Mouse (Mus musculus) forebrain, embryonic 15.5 days (tissue): Measurements from ENCODE around the gene Ttll9. TPM values are rescaled to one million over a fixed set of nuclear protein-coding genes. Genes with fewer than 3 reads are reported as not detected.
A peak's percentile ranks its signal among the peaks of the same experiment; 100 is the strongest.

Experiments used
- ATAC-seq: fragments of 200-750 bp; cut with Nextera tagmentation; replicated peaks from 2 replicates; pipeline ENCODE4 v1.8.0; 2017; ENCODE audit warnings: mild to moderate bottlenecking, moderate TSS enrichment, moderate library complexity
- H3K27ac ChIP-seq: fragments of 300-500 bp; sonication (generic); replicated peaks from 2 replicates; pipeline ENCODE4 v1.5.1; 2015; ENCODE audit warnings: mild to moderate bottlenecking, inconsistent platforms
- H3K27me3 ChIP-seq: fragments of 300-500 bp; sonication (generic); 2 replicates; pipeline ENCODE4 v1.6.1; 2015; ENCODE audit warnings: inconsistent platforms
- H3K36me3 ChIP-seq: fragments of 300-500 bp; sonication (generic); 2 replicates; pipeline ENCODE4 v1.6.1; 2015; ENCODE audit warnings: mild to moderate bottlenecking, inconsistent platforms
- H3K4me1 ChIP-seq: fragments of 300-500 bp; sonication (generic); 2 replicates; pipeline ENCODE4 v1.6.1; 2015; ENCODE audit warnings: inconsistent platforms
- H3K4me2 ChIP-seq: fragments of 300-500 bp; sonication (generic); replicated peaks from 2 replicates; pipeline ENCODE4 v1.6.1; 2015; ENCODE audit warnings: mild to moderate bottlenecking, inconsistent platforms
- H3K4me3 ChIP-seq: fragments of 300-500 bp; sonication (generic); 2 replicates; pipeline ENCODE4 v1.5.1; 2015; ENCODE audit warnings: mild to moderate bottlenecking, inconsistent platforms
- H3K9ac ChIP-seq: fragments of 300-500 bp; sonication (generic); replicated peaks from 2 replicates; pipeline ENCODE4 v1.6.1; 2015; ENCODE audit warnings: mild to moderate bottlenecking, inconsistent platforms
- H3K9me3 ChIP-seq: fragments of 300-500 bp; sonication (generic); 2 replicates; pipeline ENCODE4 v1.6.1; 2016; ENCODE audit warnings: inconsistent platforms
- WGBS: fragments of 180-500 bp; shearing (Covaris S2); methylation state at CpG from one replicate; pipeline ENCODE4 v1.1.7; 2015; ENCODE audit warnings: mixed read lengths; 5-methylcytosine and 5-hydroxymethylcytosine counted together
- polyA plus RNA-seq: library from polyadenylated mRNA; unstranded; fragments of >200 nt; fragmentation: Nextera tagmentation; extraction: Ambion mirVana; gene quantifications from 2 replicates; pipeline ENCODE4 v1.2.1, GENCODE M21; 2015

Gene Ttll9
- polyA plus RNA-seq, 1 experiment from 2014 or later, result 3.0 TPM

GRCm38 (mm10) chr2:152944013-152944412 is 18.3 kb upstream of the Ttll9 start:
- Histone ChIP-seq H3K36me3 (no peaks in the 10 kb centered on the region), H3K27me3 (peaks cover 56% of the 10 kb centered on the region), H3K4me3 (no peak overlapping the region), H3K4me1 (peaks cover 24% of the 10 kb centered on the region), H3K27ac (no peak overlapping the region), H3K4me2 (no peak overlapping the region), H3K9ac (no peak overlapping the region), H3K9me3 (no peaks in the 10 kb centered on the region)
- WGBS, result 60% methylated on average over 9 of the region's 9 CpGs
- no peak for ATAC-seq

DNA sequence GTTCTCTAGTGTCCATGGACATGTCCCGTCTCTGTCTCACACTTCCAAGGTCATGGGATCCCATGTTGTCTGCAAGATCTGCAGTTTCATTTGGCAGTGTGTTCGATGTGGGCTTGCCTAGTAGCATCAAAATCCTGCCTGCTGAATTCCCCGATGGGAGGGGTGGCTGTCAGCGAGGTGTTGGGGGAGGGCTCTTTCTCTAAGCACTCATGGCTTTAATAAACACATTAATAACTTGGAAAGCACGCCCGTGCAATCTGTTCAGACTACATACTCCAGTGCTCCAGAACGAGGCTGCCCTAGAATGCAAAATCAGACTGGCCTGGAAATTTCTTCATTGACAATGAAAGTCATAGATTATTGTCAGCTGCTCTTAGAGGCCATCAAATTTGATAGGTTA is 15.2 kb upstream of the Ttll9 start:
- Histone ChIP-seq H3K27ac (peak overlapping the region; percentile 69), H3K4me3 (no peak overlapping the region), H3K9me3 (no peaks in the 10 kb centered on the region), H3K36me3 (no peaks in the 10 kb centered on the region), H3K9ac (no peak overlapping the region), H3K27me3 (peaks cover 40% of the 10 kb centered on the region), H3K4me1 (peaks cover 40% of the 10 kb centered on the region), H3K4me2 (no peak overlapping the region)
- 0 out of 2 replicates have a peak, but pooled peaks have one; percentile 21 for ATAC-seq
- WGBS, result 50% methylated on average over 7 of the region's 7 CpGs

DNA sequence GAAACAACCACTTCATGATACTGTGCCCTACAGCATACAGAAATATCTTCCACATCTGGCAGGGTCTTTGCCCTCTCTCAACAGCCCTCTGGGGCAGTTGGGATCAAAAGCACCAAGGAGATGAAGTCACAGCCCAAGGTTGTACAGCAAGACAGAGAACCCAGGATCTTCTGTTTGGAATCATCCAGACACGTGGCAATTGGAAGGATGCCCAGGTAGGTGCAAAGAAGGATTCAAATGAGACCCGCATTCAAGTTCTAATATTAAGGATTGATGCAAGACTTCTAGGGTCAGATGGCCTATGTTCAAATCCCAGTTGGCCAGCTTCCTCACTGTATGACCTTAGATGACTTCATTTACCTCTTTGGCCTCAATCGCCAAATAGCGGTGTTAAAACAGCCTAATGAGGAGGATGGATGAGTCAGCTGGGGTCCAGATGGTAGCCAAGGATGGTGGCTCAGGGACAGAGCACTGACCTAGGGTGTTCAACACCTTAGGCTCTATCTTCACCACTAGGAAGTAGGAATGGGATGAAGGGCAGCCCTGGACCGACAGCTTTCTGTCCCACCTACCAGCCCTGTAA is 13.8 kb upstream of the Ttll9 start:
- no peaks in the 10 kb centered on the region for H3K9me3 ChIP-seq
- no peak for ATAC-seq
- H3K36me3 ChIP-seq, result no peaks in the 10 kb centered on the region
- peaks cover 25% of the 10 kb centered on the region for H3K27me3 ChIP-seq
- H3K4me3 ChIP-seq, result no peak overlapping the region
- 79% methylated on average over 5 of the region's 5 CpGs for WGBS
- no peak overlapping the region for H3K9ac ChIP-seq
- H3K4me1 ChIP-seq, result peaks cover 34% of the 10 kb centered on the region
- H3K4me2 ChIP-seq, result no peak overlapping the region
- H3K27ac ChIP-seq, result no peak overlapping the region

DNA sequence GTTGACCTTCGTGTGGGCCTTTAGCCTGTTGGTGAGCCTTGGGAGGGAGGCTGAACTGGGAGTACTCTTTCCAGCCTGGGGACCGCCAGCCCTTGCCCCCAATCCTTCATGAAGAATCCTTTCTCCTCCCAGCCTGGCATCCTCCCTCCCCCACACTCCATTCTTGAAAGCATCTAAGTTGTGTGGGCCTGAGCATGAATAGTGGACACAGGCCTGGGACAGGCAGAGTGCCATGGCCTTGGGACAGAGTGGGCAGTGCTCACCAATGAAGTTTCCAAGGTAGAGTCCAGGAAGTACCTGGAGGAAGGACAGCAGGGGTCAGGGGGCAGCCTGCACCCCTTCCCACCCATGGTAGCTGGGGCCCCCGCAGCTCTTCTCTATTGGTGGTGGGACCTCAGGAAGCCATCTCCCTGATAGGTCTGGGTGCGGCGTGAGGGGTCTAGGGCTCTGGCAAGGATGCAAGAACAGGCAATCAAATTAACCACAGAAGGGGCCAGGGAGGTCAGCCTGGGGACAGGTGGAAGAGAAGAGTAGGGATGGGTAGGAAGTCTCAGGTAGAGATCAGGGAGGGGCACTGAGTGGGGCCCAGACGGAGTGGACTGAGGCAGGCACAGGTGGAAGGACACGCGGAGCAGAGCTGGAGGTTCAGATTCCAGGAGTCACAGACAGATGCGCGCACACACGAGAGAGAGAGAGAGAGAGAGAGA is 11.8 kb upstream of the Ttll9 start:
- H3K9ac ChIP-seq, result peak overlapping the region; percentile 89
- peak; percentile 46; the same call in 1 of the 2 replicates for ATAC-seq
- H3K4me3 ChIP-seq, result peak overlapping the region; percentile 78
- WGBS, result 41% methylated on average over 11 of the region's 11 CpGs
- peaks cover 6% of the 10 kb centered on the region; the same call in 1 of the 2 replicates for H3K27me3 ChIP-seq
- peaks cover 33% of the 10 kb centered on the region for H3K4me1 ChIP-seq
- H3K27ac ChIP-seq, result no peak overlapping the region
- no peaks in the 10 kb centered on the region for H3K36me3 ChIP-seq
- H3K9me3 ChIP-seq, result no peaks in the 10 kb centered on the region
- peak overlapping the region; percentile 92 for H3K4me2 ChIP-seq

DNA sequence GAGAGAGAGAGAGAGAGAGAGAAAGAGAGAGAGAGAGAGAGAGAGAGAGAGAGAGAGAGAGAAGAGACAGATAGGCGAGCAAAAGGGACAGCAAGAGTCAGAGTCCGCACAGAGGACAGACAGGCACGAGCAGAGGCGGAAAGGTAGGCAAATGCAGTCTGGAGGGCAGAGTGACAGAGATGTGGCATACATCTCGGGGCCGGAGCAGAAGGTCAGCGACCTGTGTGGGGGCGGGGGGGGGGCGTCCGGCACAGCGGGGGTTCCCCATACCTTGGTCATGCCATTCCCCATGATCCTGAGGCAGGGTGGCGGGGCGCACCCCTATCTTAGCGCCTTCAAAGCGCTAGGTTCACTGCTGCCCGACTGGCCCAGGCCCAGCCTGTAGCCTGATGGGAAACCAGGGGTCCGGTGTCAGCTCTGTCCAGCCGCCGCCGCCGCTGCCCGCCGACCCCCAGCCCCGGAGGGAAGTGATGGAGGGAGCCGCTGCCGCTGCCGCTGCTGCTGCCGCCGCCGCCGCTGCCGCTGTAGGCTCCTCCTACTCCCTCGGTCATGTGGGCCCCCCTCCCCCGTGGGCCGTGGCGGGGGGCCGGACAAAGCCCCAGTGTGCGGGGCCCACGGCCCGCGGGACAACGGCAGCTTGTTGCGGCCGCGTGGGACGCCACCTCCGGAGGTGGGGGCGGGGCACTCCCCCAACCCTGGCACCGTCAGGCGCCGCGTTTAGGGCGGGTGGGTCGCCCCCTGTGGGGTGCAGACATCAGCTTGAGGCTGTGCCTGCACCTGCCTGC is 11.0 kb upstream of the Ttll9 start, which contains the start of gene Dusp15:
TSS of gene Dusp15 (minus strand) at position 634 of the 785 bp plus-strand sequence.
- Histone ChIP-seq H3K4me2 (peak within 1 kb of the TSS; percentile 92), H3K27ac (peak within 1 kb of the TSS; percentile 31), H3K9ac (peak within 1 kb of the TSS; percentile 89), H3K9me3 (no peaks in the 10 kb centered on the region), H3K4me1 (peaks cover 33% of the 10 kb centered on the region), H3K27me3 (0 out of 2 replicates have a peak, but pooled peaks cover 5% of the 10 kb centered on the region), H3K36me3 (no peaks in the 10 kb centered on the region), H3K4me3 (peak within 1 kb of the TSS; percentile 78)
- ATAC-seq, result peak; percentile 79
- 2% methylated on average over 40 of the region's 54 CpGs for WGBS

- peak overlapping the region; percentile 31 for H3K27ac ChIP-seq
- WGBS, result 12% methylated on average over 13 of the region's 13 CpGs
- peaks cover 30% of the 10 kb centered on the region for H3K4me1 ChIP-seq
- H3K4me2 ChIP-seq, result peak overlapping the region; percentile 92
- peak overlapping the region; percentile 78 for H3K4me3 ChIP-seq
- H3K27me3 ChIP-seq, result 0 out of 2 replicates have a peak, but pooled peaks cover 5% of the 10 kb centered on the region
- peak; percentile 42 for ATAC-seq
- no peaks in the 10 kb centered on the region for H3K9me3 ChIP-seq
- H3K9ac ChIP-seq, result peak overlapping the region; percentile 89
- H3K36me3 ChIP-seq, result no peaks in the 10 kb centered on the region
Observed at GRCm38 (mm10) chr2:152951850-152952720, 10.2 kb upstream of the Ttll9 start.

DNA sequence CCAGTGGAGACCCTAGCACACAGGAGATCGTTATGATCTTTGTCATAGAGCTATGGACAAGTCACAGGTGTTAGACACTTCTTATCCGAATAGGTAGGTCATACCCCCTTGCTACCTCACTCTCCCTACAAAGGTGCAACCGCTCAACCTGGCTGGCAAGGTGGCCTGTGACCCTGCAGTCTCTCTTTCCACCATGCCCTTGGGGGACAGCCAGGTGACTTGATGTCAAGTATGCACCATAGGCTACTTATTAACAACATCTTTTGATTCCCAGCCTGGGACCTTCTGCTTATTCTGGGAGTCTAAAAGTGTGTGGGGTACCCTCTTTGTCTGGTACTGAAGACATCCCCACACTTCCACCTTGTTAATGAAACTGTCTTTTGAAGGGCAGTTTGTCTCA is 4.2 kb upstream of the Ttll9 start:
- H3K36me3 ChIP-seq, result no peaks in the 10 kb centered on the region
- H3K9ac ChIP-seq, result no peak overlapping the region
- no peak overlapping the region for H3K27ac ChIP-seq
- 0 out of 2 replicates have a peak, but pooled peaks cover 2% of the 10 kb centered on the region for H3K27me3 ChIP-seq
- H3K4me3 ChIP-seq, result no peak overlapping the region
- H3K9me3 ChIP-seq, result no peaks in the 10 kb centered on the region
- no peak for ATAC-seq
- peaks cover 8% of the 10 kb centered on the region for H3K4me1 ChIP-seq
- no peak overlapping the region for H3K4me2 ChIP-seq
- WGBS, result 86% methylated on average over 3 of the region's 3 CpGs

DNA sequence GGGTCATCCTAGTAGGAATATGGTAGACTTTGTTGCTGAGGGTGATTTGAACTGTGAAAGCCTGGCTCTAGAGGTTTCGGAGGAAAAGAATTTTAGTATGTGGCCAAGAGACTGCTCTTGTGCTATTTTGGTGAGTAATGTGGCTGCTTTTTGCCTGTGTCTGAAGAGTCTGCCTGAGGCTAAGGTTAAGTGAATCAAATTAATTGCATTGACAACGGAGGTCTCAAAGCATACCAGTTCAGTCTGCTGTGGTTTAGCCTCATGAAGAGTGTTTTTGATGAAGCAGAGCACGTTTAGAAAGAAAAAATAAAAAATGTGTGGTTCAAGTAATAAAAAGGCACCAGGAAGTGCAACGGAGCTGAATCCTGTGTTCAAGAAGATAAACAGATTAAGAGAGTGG is 3.3 kb downstream of the Ttll9 start:
- Histone ChIP-seq H3K4me1 (peaks cover 8% of the 10 kb centered on the region), H3K36me3 (no peaks in the 10 kb centered on the region), H3K4me3 (no peak overlapping the region), H3K9ac (no peak overlapping the region), H3K27ac (no peak overlapping the region), H3K27me3 (no peaks in the 10 kb centered on the region), H3K9me3 (no peaks in the 10 kb centered on the region), H3K4me2 (no peak overlapping the region)
- 72% methylated on average over 4 of the region's 4 CpGs for WGBS
- no peak for ATAC-seq

- H3K4me1 ChIP-seq, result no peaks in the 10 kb centered on the region
- no peak overlapping the region for H3K4me3 ChIP-seq
- no peak overlapping the region for H3K9ac ChIP-seq
- ATAC-seq, result no peak
- no peaks in the 10 kb centered on the region for H3K9me3 ChIP-seq
- no peak overlapping the region for H3K27ac ChIP-seq
- WGBS, result 39% methylated on average over 3 of the region's 3 CpGs
- H3K36me3 ChIP-seq, result no peaks in the 10 kb centered on the region
- no peak overlapping the region for H3K4me2 ChIP-seq
- H3K27me3 ChIP-seq, result no peaks in the 10 kb centered on the region
Observed at GRCm38 (mm10) chr2:152976991-152977390, 14.7 kb downstream of the Ttll9 start.

- H3K9ac ChIP-seq, result no peak overlapping the region
- H3K4me1 ChIP-seq, result peaks cover 5% of the 10 kb centered on the region
- peak overlapping the region; percentile 31; the same call in 1 of the 2 replicates for H3K27ac ChIP-seq
- peak; percentile 92 for ATAC-seq
- no peak overlapping the region for H3K4me2 ChIP-seq
- WGBS, result 16% methylated on average over 1 of the region's 1 CpGs
- H3K36me3 ChIP-seq, result no peaks in the 10 kb centered on the region
- no peaks in the 10 kb centered on the region for H3K27me3 ChIP-seq
- no peak overlapping the region for H3K4me3 ChIP-seq
- no peaks in the 10 kb centered on the region for H3K9me3 ChIP-seq
Observed at GRCm38 (mm10) chr2:152985582-152985981, 23.3 kb downstream of the Ttll9 start.

- Histone ChIP-seq H3K36me3 (no peaks in the 10 kb centered on the region), H3K4me2 (no peak overlapping the region), H3K9ac (no peak overlapping the region), H3K4me3 (no peak overlapping the region), H3K4me1 (no peaks in the 10 kb centered on the region), H3K9me3 (no peaks in the 10 kb centered on the region), H3K27me3 (no peaks in the 10 kb centered on the region), H3K27ac (no peak overlapping the region)
- 88% methylated on average over 9 of the region's 9 CpGs for WGBS
- ATAC-seq, result no peak
Observed at GRCm38 (mm10) chr2:152991529-152991928, 29.2 kb downstream of the Ttll9 start.
